Mouse (Mus musculus) spleen, postnatal 4 days (tissue): ENCODE results near the gene Efna4.

Source experiments
- DNase-seq, 2 experiments: peaks; one replicate each; pipeline ENCODE4 v3.0.0; 2022; ENCODE audit warnings: low spot score in 2 of 2

Efna4 gene

DNA sequence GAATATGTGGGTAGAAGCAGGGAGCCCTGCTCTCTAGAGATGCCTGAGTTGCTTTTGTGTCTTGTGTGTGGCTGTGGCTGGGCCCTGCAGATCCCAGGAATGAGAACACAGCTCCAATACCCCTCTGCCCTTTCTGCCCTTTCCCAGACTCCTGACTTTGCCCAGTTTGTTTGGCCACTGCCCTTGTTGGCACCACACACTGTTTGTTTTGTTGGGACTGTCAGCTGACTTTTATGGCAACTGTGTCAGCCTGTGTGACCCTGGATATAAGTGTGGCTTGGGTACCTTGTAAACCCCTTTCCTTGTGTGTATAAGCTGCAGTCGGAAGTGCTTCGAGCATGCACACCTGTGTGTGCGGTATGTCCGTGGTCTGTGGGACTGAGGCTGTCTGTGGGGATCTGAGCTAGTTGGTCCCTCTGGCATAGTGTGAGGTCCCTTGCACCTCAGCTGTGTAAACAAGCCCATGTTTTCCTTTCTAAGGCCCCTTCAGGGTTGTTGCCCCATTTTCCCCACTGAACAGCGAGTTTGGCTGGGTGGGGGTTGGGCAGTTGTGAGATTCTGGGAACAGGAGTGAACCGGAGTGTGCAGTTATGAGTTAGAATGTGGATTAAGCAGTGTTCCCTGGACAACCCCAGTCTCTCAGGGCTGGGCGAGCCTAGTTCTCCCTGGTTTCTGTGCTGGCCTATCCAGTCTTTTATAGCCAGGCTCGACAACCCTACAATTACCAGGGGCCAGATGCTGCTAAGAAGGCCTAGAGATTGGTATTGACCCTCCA is 32.1 kb downstream of the Efna4 start:
- DNase-seq, result no peak

DNA sequence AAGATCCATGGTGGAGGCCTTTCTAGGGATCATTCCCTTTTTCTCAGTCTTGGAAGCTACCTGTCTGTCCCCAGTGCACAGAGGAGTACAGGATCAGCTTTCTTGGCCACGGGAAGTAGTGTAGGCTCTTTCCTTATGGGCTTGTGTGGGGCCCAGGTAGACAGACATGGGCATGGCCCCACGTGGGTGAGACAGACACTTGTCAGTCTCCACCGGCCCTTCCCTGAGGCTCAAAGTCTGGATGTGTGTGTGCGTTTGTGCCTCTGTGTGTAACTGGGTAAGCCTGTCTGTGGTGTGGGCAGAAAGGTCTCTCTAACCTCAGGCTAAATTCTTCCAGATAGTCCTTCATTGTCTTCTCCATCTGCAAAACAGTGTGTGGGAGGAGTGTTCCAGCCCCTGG is 32.7 kb downstream of the Efna4 start:
- no peak for DNase-seq

DNA sequence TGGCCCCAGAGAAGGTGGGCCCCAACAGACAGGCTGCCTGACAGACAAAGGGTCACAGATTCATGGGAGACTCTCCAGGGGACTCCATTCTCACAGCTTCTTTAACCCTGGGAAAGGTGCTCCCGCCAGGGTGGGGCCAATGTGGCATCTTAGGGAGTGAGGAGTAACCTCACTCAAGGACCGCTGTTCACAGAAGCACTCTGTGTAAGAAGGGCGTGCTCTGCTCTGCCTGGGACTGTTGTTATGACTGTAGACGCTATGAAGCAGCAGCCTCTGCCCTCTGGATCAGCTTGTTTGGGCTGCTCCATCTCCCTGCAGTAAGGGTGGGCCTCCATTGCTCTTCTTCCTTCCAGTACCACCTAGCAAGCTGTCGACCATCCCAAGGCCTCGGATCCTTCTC is 33.4 kb downstream of the Efna4 start:
- DNase-seq, result no peak

DNA sequence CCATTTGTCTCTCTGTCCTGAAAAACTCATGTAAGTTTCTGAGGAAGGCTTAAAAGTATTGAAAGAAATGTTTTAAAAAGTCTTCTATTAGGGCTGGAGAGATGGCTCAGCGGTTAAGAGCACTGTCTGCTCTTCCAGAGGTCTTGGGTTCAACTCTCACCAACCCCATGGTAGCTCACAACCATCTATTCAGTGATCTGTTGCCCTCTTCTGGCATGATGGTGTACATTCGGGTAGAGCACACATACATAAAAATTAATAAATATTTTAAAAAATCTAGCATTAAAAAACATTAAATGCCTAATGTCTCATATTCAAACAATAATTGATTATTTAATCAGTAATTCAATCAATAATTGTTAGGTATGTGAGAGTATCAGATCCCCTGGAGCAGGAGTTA is 37.3 kb downstream of the Efna4 start:
- DNase-seq, result no peak

DNA sequence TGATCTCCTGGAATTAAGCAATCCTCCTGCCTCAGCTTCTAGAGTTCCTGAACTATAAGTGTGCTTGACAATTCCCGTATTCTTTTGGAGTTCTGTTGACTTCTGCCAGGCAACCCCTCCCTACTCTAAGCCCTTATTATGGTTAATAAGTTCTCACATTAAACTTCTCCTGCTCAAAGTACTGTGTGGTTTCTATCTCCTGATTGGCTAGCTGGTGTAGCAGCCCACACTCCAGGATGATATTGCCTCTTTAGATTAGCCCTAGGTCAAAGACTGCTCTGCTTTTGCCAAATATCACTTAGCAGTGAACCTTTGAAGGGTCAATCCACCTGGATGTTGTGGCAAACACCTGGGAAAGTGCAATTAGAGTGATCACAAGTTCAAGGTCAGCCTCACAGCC is 37.8 kb downstream of the Efna4 start:
- no peak for DNase-seq

DNA sequence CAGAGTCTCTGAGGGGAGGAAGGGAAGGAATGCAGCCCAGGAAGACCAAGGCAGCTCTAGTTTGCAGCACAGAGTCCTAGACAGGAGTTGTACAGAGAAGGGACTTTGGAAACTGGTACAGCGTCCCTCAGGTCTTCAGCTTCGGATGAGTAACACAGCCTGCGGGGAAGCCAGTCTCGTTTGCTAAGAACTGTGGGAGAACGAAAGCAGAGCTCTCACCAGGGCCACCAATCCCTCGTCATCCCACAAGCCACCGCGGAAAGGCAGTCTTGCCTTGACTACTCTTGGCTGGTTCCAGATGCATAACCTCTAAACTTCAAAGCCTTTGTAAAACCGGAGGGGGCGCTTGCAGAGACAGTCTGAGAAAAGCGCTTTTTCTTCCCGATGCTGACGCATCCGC is 38.3 kb downstream of the Efna4 start:
- DNase-seq, result no peak

DNA sequence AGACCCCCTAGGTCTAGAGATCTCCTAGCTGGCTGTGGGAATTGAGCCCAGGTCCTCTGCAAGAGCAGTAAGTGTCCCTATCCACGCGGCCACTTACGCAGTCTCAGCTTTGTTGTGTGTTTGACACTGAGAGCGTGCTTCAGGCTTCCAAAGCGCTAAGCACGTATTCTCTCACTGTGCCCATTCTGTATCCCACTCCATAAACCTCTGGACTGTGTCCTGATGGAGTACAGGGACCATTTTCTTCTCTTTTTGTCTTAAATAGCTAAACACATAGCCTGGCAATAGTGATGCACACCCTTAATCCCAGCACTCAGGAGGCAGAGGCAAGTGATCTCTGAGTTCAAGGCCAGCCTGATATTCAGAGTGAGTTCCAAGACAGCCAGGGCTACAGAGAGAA is 38.9 kb downstream of the Efna4 start:
- no peak for DNase-seq

DNA sequence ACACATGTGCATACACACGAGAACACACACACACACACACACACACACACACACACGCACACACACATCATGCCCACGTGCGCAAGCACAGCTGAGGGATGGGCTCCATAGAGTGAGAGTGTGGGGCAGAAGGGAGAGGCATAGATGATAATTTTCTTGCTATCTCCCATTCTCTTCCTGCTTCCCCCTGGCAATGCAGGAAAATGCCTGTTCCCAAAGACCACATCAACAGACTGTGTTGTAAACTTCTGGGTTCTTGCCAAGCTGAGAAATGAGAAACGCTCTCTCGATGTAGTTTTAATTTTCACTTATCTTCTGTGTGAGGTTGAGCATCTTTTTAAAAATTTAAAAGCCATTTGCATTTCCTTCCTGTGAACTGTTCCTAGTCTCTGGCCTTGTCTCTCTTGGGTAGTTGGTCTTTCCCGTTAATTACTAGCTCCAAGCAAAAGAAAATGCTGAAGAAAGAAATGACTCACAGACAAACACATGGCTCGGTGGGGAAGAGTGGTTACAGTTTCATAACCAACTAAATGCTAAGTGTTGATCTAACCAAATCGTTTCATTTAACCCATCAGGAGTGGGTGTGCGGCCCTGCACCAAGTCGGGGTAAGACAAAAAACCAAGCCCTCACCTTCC is 40.9 kb downstream of the Efna4 start:
- no peak for DNase-seq

DNA sequence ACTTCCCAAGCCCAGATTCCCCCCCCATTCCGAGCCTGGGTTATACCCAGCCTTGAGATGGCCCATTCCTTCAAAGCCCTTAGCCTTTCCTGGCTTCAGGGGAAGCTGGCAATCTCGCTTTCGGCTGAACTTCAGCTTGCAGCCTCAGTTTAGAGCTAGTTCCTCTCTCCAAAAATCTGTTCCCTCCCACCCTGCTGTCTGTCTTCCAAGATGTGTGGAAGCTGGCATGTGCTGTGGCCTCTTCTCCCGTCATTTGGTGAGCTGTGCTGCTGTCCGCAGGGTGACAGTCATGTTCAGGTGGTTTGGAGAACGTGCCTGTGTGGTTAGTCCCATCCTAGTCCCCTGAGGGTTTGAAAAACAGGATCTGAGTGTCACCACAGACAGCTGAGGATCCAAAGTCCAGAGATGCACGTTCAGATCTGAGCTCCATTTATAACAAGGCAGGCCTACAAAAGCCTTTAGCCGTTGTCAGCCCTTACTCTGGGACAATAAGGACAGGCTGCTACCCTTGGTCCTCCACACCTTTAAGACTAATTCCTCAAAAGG is 42.1 kb downstream of the Efna4 start:
- no peak for DNase-seq

DNA sequence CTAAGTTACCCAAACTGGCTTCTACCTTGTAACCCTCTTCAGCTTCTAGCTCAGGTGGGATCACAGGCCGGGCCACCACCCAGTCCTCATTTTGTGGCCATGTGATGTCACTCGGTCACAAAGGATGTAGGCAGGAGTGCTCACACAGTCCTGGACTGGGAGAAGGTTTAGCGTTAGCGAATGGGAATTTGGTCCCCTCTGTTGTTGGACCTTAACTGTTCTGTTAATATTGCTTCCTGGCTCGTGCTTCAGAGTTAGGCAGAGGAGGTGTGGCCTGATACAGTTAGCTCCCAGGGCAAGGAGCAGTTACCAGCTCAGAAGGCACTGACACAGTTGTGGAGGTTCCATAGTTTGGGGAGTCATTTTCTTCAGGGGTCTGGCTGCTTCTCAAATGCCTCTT is 43.6 kb downstream of the Efna4 start:
- DNase-seq, result no peak

DNA sequence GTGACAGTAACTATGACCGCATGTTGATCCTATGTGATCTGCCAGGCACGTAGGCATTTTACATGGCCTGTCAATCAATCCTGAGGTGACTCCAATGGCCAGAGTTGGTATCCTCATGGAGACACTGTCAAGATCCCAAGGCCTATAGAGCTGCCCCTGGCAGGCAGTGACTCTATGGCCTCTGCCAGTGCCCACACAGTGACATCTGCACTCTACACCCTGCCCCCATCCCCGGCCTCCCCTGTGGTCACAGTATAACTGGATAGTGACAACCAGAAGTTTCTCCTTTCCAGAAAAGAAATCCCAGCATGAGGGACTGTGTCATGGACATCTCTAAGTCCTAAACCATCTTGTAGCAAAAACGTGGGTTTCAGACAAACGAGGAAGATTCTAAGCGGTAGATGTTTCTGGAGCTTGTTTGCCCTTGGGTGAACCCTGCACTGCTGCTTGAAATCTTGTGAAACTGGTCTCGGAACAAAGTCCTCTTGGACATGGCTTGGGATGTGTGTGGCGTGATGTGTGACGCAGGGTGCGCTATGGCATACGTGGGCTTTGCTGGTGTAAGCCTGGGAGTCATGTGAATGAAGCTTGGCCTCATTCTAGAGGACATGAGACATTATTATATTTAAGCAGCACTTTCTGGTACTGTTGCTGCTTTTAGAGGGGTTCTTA is 44.4 kb downstream of the Efna4 start:
- DNase-seq, result no peak

DNA sequence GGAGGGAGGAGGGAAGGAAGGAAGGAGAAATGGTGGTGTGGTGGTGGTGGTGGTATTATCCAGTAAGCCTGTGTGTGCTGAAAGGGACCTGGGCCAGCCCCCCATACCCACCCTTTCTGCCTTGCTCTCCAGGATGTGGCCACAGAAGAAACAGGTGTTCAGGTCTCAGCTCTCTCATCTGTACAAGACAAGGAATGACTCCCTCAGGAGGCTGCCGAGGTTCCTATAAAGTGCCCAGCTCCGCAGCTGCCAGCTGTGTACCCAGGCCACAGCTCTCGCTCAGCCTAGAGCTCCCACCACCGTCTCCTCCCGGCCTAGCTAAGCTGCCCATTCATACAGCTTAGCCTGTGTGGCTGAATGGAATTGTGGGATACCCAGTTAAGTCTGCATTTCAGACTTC is 45.5 kb downstream of the Efna4 start:
- no peak for DNase-seq

DNA sequence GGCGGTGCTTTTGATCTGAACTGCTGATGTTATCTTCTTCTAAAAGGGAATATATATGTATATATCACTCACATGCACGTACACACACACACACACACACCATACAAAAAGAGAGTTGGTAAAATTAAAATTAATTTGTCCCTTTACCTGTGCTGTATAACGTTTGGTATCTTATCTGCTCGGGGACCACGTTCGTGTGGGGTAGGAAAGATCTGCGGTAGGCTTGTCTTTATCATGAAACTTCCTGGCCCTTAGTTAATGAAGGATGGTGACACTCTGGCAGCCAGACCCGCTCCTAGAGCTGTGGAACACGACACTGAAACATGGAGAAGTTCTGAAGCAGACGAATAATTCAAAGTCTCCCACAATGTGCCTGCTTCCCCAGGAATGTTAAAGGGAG is 46.0 kb downstream of the Efna4 start:
- DNase-seq, result no peak

DNA sequence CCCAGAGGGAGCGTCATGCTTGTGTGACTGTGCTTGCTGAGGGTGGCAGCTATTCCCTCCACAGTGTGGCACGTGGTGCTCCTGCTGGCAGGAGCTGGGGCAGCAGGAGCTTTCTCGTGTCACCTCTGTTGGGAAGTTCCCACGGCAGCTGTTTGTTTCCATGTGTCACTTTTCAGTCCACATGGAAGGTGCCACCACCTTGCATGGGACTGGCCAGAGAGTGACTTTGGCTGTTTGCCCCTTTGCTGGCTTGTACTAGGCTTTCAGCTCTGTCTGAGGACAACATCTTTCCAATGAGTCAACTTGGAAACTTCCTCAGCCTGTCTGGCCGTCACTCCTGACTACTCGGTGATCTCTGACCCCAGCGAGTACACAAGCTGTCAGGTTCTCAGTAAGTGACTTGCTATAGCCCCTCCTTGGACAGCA is 49.3 kb downstream of the Efna4 start:
- no peak for DNase-seq

DNA sequence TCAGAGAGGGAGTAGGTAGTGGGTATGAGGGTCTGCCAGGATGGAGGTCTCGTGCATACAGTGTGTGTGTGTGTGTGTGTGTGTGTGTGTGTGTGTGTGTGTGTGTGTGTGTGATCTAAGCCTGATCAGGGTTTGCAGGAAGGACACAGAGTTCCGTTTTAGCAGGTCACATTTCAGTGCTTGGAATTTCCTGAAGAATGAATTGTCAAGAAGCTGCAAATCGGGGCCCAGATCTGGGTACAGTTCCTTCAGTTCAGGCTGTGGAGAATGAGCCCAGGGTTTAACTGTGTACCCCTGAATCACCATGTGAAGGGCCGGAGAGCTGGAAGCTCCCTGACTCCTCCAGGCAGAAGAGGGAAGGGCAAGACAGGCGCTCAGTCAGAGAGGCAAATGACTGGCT is 50.5 kb downstream of the Efna4 start:
- DNase-seq, result no peak

DNA sequence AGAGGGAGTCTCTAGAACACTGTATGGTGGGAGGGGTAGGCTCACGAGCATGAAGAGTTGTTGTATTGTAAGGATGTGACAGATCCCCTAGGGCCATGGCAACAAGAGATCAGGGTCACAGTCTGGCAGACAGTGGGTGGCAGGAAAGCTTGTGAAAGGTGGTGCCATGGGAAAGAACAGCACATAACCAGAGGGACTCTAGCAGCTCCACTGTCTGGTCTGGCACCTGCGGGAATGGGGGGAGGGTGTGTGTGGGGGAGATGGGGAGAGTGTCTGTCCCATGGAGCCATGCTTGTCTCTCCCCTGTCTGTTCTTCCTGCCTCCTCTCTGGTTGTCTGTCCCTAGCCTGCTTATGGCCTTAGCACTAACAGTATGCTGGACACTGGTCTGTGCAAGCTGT is 52.3 kb downstream of the Efna4 start:
- no peak for DNase-seq

DNA sequence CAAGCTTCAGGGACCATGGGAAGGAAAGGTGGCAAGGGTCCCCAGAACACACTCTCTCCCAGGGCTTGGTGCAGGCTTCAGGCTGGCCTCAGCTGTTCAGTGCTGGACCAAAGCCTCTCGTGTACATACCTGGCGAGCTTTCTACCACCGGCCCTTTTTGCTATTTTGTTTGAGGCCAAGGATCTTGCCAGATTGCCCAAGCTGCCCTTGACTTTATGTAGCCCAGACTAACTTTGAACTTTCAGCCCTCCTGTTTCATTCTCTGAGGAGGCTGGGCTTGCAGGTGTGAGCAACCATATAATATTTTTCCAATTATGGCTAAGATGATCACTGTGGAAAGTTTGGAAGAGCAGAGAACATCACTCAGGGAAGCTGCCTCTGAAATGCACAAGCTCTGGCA is 53.6 kb downstream of the Efna4 start:
- no peak for DNase-seq
